Mouse (Mus musculus) kidney, postnatal 0 days (tissue): ENCODE data around the gene Lgi4. TPM values are rescaled to one million over a fixed set of nuclear protein-coding genes. Genes with fewer than 3 reads are reported as not detected.

Experiments used
- ATAC-seq: fragments of 200-750 bp; cut with Nextera tagmentation; replicated peaks from 2 replicates; pipeline ENCODE4 v1.8.0; 2017; ENCODE audit warnings: low read depth, moderate number of reproducible peaks, moderate TSS enrichment, moderate library complexity; ENCODE audit not compliant: low FRiP score
- DNase-seq: peaks from one replicate; pipeline ENCODE4 v3.0.0-alpha.2; 2016; ENCODE audit warnings: low spot score
- H3K27ac ChIP-seq: fragments of 300-500 bp; sonication (generic); 2 replicates; pipeline ENCODE4 v1.5.1; 2014; ENCODE audit warnings: mild to moderate bottlenecking
- H3K27me3 ChIP-seq: fragments of 300-500 bp; sonication (generic); 2 replicates; pipeline ENCODE4 v1.6.1; 2014; ENCODE audit warnings: low read length, mixed read lengths; ENCODE audit not compliant: insufficient read depth
- H3K36me3 ChIP-seq: fragments of 300-500 bp; sonication (generic); 2 replicates; pipeline ENCODE4 v1.6.1; 2014; ENCODE audit warnings: low read length, mixed read lengths; ENCODE audit not compliant: insufficient read depth
- H3K4me1 ChIP-seq: fragments of 300-500 bp; sonication (generic); replicated peaks from 2 replicates; pipeline ENCODE4 v1.6.1; 2014; ENCODE audit warnings: antibody characterized with exemption, low read length, mixed read lengths; ENCODE audit not compliant: insufficient read depth
- H3K4me2 ChIP-seq: fragments of 300-500 bp; sonication (generic); 2 replicates; pipeline ENCODE4 v1.6.1; 2014; ENCODE audit warnings: mild to moderate bottlenecking, low read length, moderate library complexity, mixed read lengths
- H3K4me3 ChIP-seq: fragments of 300-500 bp; sonication (generic); replicated peaks from 2 replicates; pipeline ENCODE4 v1.5.1; 2014; ENCODE audit warnings: low read depth, low read length
- H3K9ac ChIP-seq: fragments of 300-500 bp; sonication (generic); 2 replicates; pipeline ENCODE4 v1.6.1; 2014; ENCODE audit warnings: low read depth, low read length
- H3K9me3 ChIP-seq: fragments of 300-500 bp; sonication (generic); replicated peaks from 2 replicates; pipeline ENCODE4 v1.6.1; 2016; ENCODE audit warnings: low read length, inconsistent platforms, mixed read lengths
- CTCF ChIP-seq: IDR thresholded peaks from 2 replicates; pipeline ENCODE4 v1.5.1; 2016; ENCODE audit warnings: antibody characterized with exemption, low read depth, mild to moderate bottlenecking, moderate library complexity
- WGBS: fragments of 180-500 bp; shearing (Covaris S2); extraction: QIAGEN DNeasy Blood & Tissue Kit; methylation state at CpG from one replicate; pipeline ENCODE4 v1.1.7; 2014; 5-methylcytosine and 5-hydroxymethylcytosine counted together
- polyA plus RNA-seq: library from polyadenylated mRNA; unstranded; fragments of >200 nt; fragmentation: Nextera tagmentation; extraction: Ambion mirVana; gene quantifications from 2 replicates; pipeline ENCODE4 v1.2.1, GENCODE M21; 2015

Lgi4 gene
- 0.24 and 0.34 TPM in 2 replicates for polyA plus RNA-seq

GRCm38 (mm10) chr7:31059108-31059507 lies at the start of gene Lgi4:
TSS of gene Lgi4 (plus strand) at chr7:31059342.
- H3K9ac ChIP-seq: no peak within 1 kb of the TSS
- WGBS: 0% methylated on average over 2 of the region's 2 CpGs
- DNase-seq (peak; percentile 85), ATAC-seq (peak; percentile 71)
- no peaks in the 10 kb centered on the region for H3K27me3 ChIP-seq
- TF ChIP-seq CTCF: peak; percentile 95
- H3K4me3 ChIP-seq: no peak within 1 kb of the TSS
- no peaks in the 10 kb centered on the region for H3K9me3 ChIP-seq
- H3K4me1 ChIP-seq: no peaks in the 10 kb centered on the region
- no peak within 1 kb of the TSS for H3K27ac ChIP-seq
- no peak within 1 kb of the TSS for H3K4me2 ChIP-seq
- H3K36me3 ChIP-seq: no peaks in the 10 kb centered on the region

- Histone ChIP-seq H3K27me3 (no peaks in the 10 kb centered on the region), H3K4me3 (no peak overlapping the region), H3K4me2 (no peak overlapping the region), H3K36me3 (no peaks in the 10 kb centered on the region), H3K9me3 (no peaks in the 10 kb centered on the region), H3K27ac (no peak overlapping the region), H3K9ac (no peak overlapping the region), H3K4me1 (no peaks in the 10 kb centered on the region)
- no peak for TF ChIP-seq CTCF
- no peak for DNase-seq
- WGBS: 66% methylated on average over 5 of the region's 5 CpGs
- no peak for ATAC-seq
Observed at GRCm38 (mm10) chr7:31012971-31013370, 46.2 kb upstream of the Lgi4 start.

GRCm38 (mm10) chr7:31017104-31017901 lies 41.8 kb upstream of the Lgi4 start:
- DNase-seq (peak; percentile 52), ATAC-seq (peak; percentile 54)
- H3K4me1 ChIP-seq: no peaks in the 10 kb centered on the region
- H3K27me3 ChIP-seq: no peaks in the 10 kb centered on the region
- H3K9me3 ChIP-seq: no peaks in the 10 kb centered on the region
- no peak overlapping the region for H3K4me2 ChIP-seq
- WGBS: 23% methylated on average over 10 of the region's 10 CpGs
- TF ChIP-seq CTCF: no peak
- no peak overlapping the region for H3K9ac ChIP-seq
- no peak overlapping the region for H3K27ac ChIP-seq
- no peaks in the 10 kb centered on the region for H3K36me3 ChIP-seq
- no peak overlapping the region for H3K4me3 ChIP-seq

GRCm38 (mm10) chr7:31028609-31029008 lies 30.5 kb upstream of the Lgi4 start:
- Histone ChIP-seq H3K4me2 (no peak overlapping the region), H3K27ac (no peak overlapping the region), H3K27me3 (no peaks in the 10 kb centered on the region), H3K9ac (no peak overlapping the region), H3K36me3 (no peaks in the 10 kb centered on the region), H3K9me3 (no peaks in the 10 kb centered on the region), H3K4me1 (no peaks in the 10 kb centered on the region), H3K4me3 (no peak overlapping the region)
- DNase-seq (no peak), ATAC-seq (no peak)
- no peak for TF ChIP-seq CTCF
- 66% methylated on average over 8 of the region's 8 CpGs for WGBS

GRCm38 (mm10) chr7:31030717-31031116 lies 28.4 kb upstream of the Lgi4 start:
- no peak for DNase-seq
- WGBS: 69% methylated on average over 2 of the region's 2 CpGs

GRCm38 (mm10) chr7:31031731-31032130 lies 27.4 kb upstream of the Lgi4 start:
- no peak for DNase-seq
- Histone ChIP-seq H3K9me3 (no peaks in the 10 kb centered on the region), H3K27ac (no peak overlapping the region), H3K4me2 (no peak overlapping the region), H3K9ac (no peak overlapping the region), H3K27me3 (no peaks in the 10 kb centered on the region), H3K36me3 (no peaks in the 10 kb centered on the region), H3K4me3 (no peak overlapping the region), H3K4me1 (no peaks in the 10 kb centered on the region)
- ATAC-seq: no peak
- TF ChIP-seq CTCF: no peak
- 79% methylated on average over 7 of the region's 7 CpGs for WGBS

More at GRCm38 (mm10) chr7:31030717-31031116, 28.4 kb upstream of the Lgi4 start:
- Histone ChIP-seq H3K9ac (no peak overlapping the region), H3K27me3 (no peaks in the 10 kb centered on the region), H3K4me3 (no peak overlapping the region), H3K4me1 (no peaks in the 10 kb centered on the region), H3K36me3 (no peaks in the 10 kb centered on the region), H3K4me2 (no peak overlapping the region), H3K9me3 (no peaks in the 10 kb centered on the region), H3K27ac (no peak overlapping the region)
- TF ChIP-seq CTCF: peak; percentile 27; the same call in 1 of the 2 replicates
- no peak for ATAC-seq
